ENCODE assay signal across 1 mouse cellular context in genomic region chr7:16895511-16895910, GRCm38 (mm10).
TF ChIP-seq lines count a peak whose summit lies in the region.

No protein-coding gene starts in this region.

TF ChIP-seq in CH12.LX, 34 proteins besides CTCF, POLR2A, EP300 and RAD21:
- TF ChIP-seq MAFK (IDR thresholded peaks at IDR 0.05; ENCODE audit: insufficient replicate concordance, low read length) (no peak), BHLHE40 (IDR thresholded peaks at IDR 0.05; ENCODE audit: low read depth, low read length) (0 out of 2 replicates have a peak, but pooled peaks have one; percentile 6), CHD2 (IDR thresholded peaks at IDR 0.05; ENCODE audit: low read length) (0 out of 2 replicates have a peak, but pooled peaks have one; percentile 17)
